Mouse (Mus musculus): ENCODE data around the gene Lxn.

Lxn gene

DNA sequence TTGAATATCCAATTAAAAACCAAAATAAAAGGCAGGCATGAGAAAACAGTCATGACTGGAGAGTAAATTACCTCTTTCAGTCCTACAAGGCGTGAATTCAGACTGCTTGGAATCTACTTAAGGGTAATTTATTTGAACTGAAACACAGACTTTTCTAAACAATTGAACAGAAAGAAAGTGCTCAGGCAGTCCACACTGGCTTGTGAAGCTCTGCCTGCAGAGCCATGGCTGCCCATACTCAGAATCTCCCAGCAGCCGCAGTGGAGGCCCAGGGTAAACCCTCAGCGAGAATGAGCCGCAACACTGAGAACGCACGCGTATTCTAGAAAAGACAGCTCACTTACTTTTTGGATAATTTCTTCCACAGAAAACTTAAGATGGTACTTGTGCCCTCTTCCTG is 1.7 kb downstream of the Lxn start:
- DNase-seq (ENCODE audit: low read depth, low spot score), result no peak

DNA sequence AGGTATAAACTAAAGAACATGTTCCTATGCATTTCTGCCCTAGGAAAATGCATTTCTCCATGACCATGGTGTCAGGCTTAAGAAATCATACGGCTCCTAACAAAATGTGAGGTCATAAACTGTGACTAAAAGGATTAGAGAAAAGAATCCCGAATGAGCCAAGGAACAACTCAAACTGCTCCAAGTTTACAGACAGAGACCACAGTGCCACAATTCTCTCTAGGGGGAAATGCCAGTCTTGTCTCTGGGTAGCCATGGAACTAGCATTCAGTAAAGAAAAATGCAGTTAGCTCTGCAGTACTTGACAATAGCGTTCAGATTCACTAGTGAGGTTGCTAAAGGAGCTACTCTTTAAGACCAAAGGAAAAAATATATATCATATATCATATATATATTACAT is 3.8 kb downstream of the Lxn start:
- DNase-seq (ENCODE audit: low read depth, low spot score), result no peak

DNA sequence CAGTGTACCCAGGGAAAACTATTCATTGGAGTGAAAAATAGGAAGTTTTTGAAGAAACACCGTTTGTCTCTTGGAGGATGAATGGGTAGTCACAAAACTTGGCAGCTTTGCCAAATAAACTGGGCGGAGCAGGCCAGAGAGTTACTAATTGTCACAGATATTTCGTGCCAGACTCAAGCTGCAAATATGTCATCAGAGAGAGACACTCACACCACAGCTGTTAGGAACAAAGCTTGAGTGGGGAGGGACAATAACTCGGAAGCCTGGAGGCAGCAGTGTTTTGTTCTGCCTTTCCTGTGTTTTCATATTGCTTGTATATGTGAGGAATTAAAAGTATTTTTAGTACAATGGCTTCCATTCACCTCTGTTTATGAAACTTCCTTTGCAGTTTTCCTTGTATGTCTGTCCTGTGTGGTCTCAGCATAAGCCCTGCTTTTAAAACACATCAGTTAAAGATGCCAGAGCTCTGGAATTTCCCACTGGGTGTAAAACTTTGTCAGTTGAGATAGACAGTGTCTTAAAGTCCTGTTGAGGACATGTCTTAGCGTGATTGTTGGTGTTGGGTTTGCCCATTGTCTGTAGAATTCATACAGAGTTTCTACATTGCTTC is 13.0 kb downstream of the Lxn start:
- no peak for DNase-seq (ENCODE audit: low read depth, low spot score)

DNA sequence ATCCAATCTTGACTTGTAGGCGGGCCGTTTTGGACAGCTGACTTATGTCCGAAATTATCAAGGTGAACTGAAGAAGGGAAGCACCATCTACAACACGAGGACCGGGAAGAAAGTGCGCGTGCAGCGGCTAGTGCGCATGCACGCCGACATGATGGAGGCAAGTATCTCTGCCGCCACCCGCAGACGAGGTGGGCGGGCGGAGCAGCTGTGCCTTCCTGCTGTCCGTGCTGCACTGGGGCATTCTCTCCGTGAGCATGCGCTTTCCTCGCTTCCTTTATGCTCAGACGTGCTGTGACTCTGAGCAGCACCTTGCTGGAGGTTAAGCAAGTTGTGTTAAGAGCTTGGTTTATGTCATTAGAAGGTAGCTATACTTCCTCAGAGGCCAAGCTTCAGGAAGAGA is 14.1 kb downstream of the Lxn start:
- no peak for DNase-seq (ENCODE audit: low read depth, low spot score)

DNA sequence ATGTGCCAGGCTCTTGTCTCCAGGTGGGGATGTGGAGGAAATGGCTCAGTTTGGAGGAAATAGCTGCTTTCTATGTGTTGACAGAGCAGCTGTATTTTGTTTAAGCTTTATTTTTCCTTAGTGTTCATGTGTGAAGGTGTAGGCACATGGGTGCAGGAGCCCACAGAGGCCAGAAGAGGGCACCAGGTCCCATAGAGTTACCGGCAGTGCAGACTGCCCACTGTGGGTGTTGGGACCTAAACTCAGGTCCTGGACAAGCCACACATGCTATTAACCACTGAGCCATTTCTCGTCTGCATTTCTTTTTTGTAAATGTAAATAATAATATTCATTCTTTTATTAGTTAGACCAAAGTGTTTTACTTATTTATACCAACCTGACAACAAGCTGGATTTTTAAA is 16.6 kb downstream of the Lxn start:
- DNase-seq (ENCODE audit: low read depth, low spot score), result no peak

DNA sequence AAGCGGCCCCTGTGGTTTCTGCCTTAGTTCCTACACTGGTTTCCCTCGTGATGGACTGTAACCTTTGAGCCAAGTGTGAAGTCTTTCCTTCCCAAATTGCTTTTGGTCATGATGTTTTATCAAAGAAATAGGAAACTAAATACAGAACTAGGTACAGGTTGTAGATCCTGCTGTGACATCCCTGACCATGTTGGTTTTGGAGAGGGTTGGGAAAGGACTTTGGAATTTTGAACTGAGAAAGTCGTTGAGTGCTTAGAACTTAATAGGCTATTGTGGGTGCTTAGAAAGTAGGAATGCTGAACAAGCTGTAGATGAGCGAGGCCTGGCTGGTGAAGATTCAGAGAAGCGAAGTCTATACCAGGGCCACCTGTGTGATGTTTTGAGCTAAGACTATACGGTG is 29.7 kb downstream of the Lxn start:
- DNase-seq (ENCODE audit: low read depth, low spot score), result no peak

DNA sequence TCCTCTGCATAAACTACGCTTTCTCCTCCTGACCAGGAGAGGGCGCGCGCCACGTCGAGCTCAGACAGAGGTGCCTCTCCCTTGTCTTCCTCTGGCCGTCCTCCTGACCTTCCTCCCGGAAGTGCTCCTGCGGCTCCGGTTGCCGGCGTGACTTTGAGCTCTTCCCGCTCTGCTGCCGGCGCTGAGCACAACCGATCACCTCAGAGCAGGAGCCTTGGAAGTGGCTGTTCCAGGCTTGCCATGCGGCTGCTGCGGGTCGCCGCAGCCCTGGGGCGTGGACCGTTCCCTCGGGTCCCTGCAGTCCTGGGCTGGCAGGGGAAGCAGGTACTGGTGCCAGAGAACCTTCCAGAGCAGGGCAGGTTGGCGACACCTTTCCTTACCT is 33.7 kb downstream of the Lxn start, which contains the start of gene Gfm1:
Gene Gfm1, plus strand, starts transcription at position 98 of the 382 bp plus-strand sequence.
- peak; percentile 80 for DNase-seq (ENCODE audit: low read depth, low spot score)

DNA sequence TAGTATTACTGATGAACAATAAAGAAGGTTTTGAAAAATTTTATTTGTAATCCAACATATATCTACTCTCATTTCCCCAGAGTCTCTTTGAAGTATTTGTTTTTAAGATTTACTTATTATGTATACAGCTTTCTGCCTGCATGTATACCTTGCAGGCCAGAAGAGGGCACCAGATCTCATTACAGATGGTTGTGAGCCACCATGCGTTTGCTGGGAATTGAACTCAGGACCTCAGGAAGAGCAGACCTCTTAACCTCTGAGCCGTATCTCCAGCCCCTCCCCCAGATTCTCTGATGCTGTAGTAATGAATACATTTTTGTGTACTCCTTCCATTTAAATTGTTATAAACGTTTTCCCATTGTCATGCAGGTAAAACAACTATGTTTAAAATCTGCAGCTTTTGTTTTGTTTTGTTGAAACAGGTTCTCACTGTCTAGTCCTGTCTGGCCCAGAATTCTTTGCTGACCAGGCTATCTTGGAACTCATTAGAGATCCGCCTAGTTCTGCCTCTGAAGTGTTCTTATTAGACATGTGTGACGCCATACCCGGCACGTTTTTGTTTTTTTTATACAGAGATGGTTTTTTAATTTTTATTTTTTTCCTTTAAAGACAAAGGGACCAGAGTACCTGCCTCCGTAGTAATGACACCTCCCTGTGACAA is 34.3 kb downstream of the Lxn start:
- DNase-seq (ENCODE audit: low read depth, low spot score), result no peak

Measured in brain, embryonic 18.5 days (tissue).